Mouse (Mus musculus) intestine, embryonic 16.5 days (tissue): ENCODE measurements at regions not wholly inside any gene's neighbourhood (a gene's known extent, or its start where the extent isn't known, plus 50 kb on each side); places are given as distances from the start of the nearest gene placed in this dataset.

Source experiments
- ATAC-seq: fragments of 200-750 bp; cut with Nextera tagmentation; 2 replicates; pipeline ENCODE4 v1.8.0; 2017; ENCODE audit warnings: moderate TSS enrichment, moderate library complexity
- H3K27ac ChIP-seq: fragments of 300-500 bp; sonication (generic); 2 replicates; pipeline ENCODE4 v1.5.1; 2014; ENCODE audit warnings: mild to moderate bottlenecking, low read length
- H3K27me3 ChIP-seq: fragments of 300-500 bp; sonication (generic); replicated peaks from 2 replicates; pipeline ENCODE4 v1.6.1; 2014; ENCODE audit warnings: low read length, control low read depth, mixed read lengths; ENCODE audit not compliant: control insufficient read depth, insufficient read depth
- H3K36me3 ChIP-seq: fragments of 300-500 bp; sonication (generic); 2 replicates; pipeline ENCODE4 v1.6.1; 2014; ENCODE audit warnings: low read length, control low read depth; ENCODE audit not compliant: control insufficient read depth, insufficient read depth
- H3K4me1 ChIP-seq: fragments of 300-500 bp; sonication (generic); 2 replicates; pipeline ENCODE4 v1.6.1; 2014; ENCODE audit warnings: low read length, control low read depth, mixed read lengths; ENCODE audit not compliant: control insufficient read depth, insufficient read depth
- H3K4me2 ChIP-seq: fragments of 300-500 bp; sonication (generic); 2 replicates; pipeline ENCODE4 v1.6.1; 2014; ENCODE audit warnings: low read depth, low read length, control low read depth
- H3K4me3 ChIP-seq: fragments of 300-500 bp; sonication (generic); 2 replicates; pipeline ENCODE4 v1.5.1; 2014; ENCODE audit warnings: mild to moderate bottlenecking, low read length
- H3K9ac ChIP-seq: fragments of 300-500 bp; sonication (generic); 2 replicates; pipeline ENCODE4 v1.6.1; 2014; ENCODE audit warnings: low read depth, low read length
- H3K9me3 ChIP-seq: fragments of 300-500 bp; sonication (generic); 2 replicates; pipeline ENCODE4 v1.6.1; 2016; ENCODE audit warnings: low read length, control low read depth; ENCODE audit not compliant: control insufficient read depth
- WGBS: fragments of 180-500 bp; shearing (Covaris S2); extraction: QIAGEN DNeasy Blood & Tissue Kit; methylation state at CpG from one replicate; pipeline ENCODE4 v1.1.7; 2014; 5-methylcytosine and 5-hydroxymethylcytosine counted together

- Histone ChIP-seq H3K9me3 (no peaks in the 10 kb centered on the region), H3K4me3 (no peak overlapping the region), H3K36me3 (no peaks in the 10 kb centered on the region), H3K4me1 (no peaks in the 10 kb centered on the region), H3K4me2 (no peak overlapping the region), H3K27ac (no peak overlapping the region), H3K27me3 (no peaks in the 10 kb centered on the region), H3K9ac (no peak overlapping the region)
- WGBS, result 86% methylated on average over 3 of the region's 3 CpGs
- peak; percentile 53; the same call in 1 of the 2 replicates for ATAC-seq
Measured at GRCm38 (mm10) chr13:60237091-60237490, 59.9 kb upstream of the Gas1 start.

DNA sequence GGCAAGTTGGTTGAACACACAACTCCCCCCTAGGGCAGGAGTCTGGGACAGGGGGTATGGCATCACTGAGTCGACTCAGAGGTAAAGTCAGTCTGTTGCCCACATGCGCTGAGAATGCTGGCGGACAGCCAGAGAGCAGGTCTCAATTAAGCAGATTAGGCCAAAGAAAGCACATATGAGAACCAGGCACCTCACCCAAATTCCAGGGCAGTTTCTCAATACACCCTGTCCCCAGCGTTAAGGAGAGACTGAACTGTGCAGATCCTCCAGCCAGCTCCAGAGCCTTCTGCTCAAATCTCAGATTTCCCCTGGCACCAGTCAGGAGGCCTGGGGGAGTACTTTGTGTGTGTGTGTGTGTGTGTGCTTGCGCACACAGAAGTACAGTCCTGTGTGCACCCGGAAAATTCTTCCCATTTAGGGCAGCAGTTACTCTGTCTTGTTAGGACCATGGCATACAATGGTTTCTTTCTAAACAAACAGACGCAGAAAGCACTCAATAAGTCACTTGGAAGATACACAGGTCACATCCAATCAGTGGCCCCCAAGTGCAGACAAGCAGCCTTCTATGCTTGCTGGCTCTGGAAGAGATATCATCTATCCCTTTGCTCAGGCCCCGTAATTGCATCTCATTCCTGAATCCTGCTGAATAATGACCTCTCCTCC, 65.4 kb upstream of the Gas1 start:
- ATAC-seq, result peak; percentile 71; the same call in 1 of the 2 replicates
- Histone ChIP-seq H3K9ac (no peak overlapping the region), H3K27me3 (no peaks in the 10 kb centered on the region), H3K4me2 (no peak overlapping the region), H3K4me1 (peaks cover 5% of the 10 kb centered on the region; the same call in 1 of the 2 replicates), H3K27ac (peak overlapping the region; percentile 54), H3K9me3 (no peaks in the 10 kb centered on the region), H3K36me3 (no peaks in the 10 kb centered on the region), H3K4me3 (no peak overlapping the region)
- 40% methylated on average over 8 of the region's 8 CpGs for WGBS

DNA sequence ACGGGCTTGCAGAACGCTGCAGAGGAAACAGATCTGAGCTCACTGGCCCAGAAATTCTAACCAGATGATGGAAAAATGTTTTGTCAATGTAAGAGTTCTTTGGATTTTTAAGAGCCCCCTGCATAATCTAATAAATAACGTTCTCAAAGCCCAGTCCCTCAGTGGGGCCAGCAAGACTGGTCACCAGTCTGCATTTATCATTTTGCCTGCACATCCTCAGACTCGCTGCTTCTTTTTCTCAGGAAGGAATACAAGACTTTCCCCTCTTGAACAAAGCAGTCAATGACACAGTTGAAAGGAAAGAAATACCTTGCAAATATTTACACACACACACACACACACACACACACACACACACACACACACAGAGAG, 65.9 kb upstream of the Gas1 start:
- H3K9ac ChIP-seq, result no peak overlapping the region
- H3K9me3 ChIP-seq, result no peaks in the 10 kb centered on the region
- peak; percentile 26; the same call in 1 of the 2 replicates for ATAC-seq
- no peaks in the 10 kb centered on the region for H3K27me3 ChIP-seq
- H3K27ac ChIP-seq, result peak overlapping the region; percentile 54; the same call in 1 of the 2 replicates
- H3K4me2 ChIP-seq, result no peak overlapping the region
- H3K4me1 ChIP-seq, result peaks cover 5% of the 10 kb centered on the region; the same call in 1 of the 2 replicates
- H3K36me3 ChIP-seq, result no peaks in the 10 kb centered on the region
- WGBS, result 18% methylated on average over 4 of the region's 4 CpGs
- no peak overlapping the region for H3K4me3 ChIP-seq

DNA sequence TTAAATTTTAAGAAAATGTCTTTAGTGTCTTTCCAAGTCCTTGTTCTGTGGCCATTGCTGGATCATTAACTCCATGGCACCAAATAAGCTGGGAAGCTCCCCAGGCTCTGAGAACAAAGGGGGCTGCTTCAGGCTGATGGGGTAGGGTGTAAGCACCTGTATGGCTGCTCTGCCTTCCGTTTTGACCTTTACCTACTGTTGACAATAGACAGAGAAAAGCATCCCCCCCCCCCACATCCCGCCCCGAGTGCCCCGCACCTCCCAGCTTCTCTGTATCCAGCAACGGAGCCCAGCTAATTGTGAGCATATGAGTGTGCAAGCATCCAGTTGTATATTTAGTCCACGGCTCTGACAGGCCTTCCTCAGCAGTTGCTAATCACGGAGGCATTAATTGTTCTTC, 78.0 kb upstream of the Gas1 start:
- no peak for ATAC-seq
- Histone ChIP-seq H3K4me1 (no peaks in the 10 kb centered on the region), H3K27me3 (no peaks in the 10 kb centered on the region), H3K27ac (0 out of 2 replicates have a peak overlapping the region, but pooled peaks have one; percentile 19), H3K4me2 (no peak overlapping the region), H3K9ac (no peak overlapping the region), H3K4me3 (no peak overlapping the region), H3K36me3 (no peaks in the 10 kb centered on the region), H3K9me3 (no peaks in the 10 kb centered on the region)
- 55% methylated on average over 7 of the region's 7 CpGs for WGBS

GRCm38 (mm10) chr13:60255715-60256114, 78.5 kb upstream of the Gas1 start:
- Histone ChIP-seq H3K4me1 (no peaks in the 10 kb centered on the region), H3K27me3 (no peaks in the 10 kb centered on the region), H3K27ac (peak overlapping the region; percentile 25; the same call in 1 of the 2 replicates), H3K9ac (no peak overlapping the region), H3K36me3 (no peaks in the 10 kb centered on the region), H3K9me3 (no peaks in the 10 kb centered on the region), H3K4me2 (no peak overlapping the region), H3K4me3 (no peak overlapping the region)
- WGBS, result 27% methylated on average over 7 of the region's 7 CpGs
- ATAC-seq, result peak; percentile 59; the same call in 1 of the 2 replicates

DNA sequence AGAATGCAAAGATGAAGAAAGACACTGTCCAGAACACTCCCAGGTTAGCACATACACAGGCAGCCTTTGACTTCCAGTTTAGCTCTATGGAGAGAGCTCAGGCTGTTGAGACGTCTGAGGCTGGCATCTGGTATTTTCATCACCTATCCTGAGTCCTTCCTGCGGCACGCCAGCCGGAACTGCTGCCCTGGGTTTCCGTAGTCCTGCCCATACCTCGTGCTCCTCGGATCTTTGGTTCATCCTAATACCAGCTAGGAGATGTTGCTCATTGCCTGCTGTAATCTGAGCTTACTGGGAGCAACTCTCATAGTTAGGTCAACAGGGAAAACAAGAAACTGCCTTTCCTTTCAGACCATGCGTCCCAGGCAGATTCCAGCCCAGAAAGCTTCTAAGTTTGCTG, 79.8 kb upstream of the Gas1 start:
- peaks cover 4% of the 10 kb centered on the region; the same call in 1 of the 2 replicates for H3K4me1 ChIP-seq
- no peak for ATAC-seq
- H3K27ac ChIP-seq, result no peak overlapping the region
- no peaks in the 10 kb centered on the region for H3K36me3 ChIP-seq
- no peak overlapping the region for H3K4me2 ChIP-seq
- no peak overlapping the region for H3K4me3 ChIP-seq
- no peaks in the 10 kb centered on the region for H3K9me3 ChIP-seq
- H3K9ac ChIP-seq, result no peak overlapping the region
- H3K27me3 ChIP-seq, result no peaks in the 10 kb centered on the region
- 56% methylated on average over 8 of the region's 8 CpGs for WGBS

GRCm38 (mm10) chr13:60257878-60258277, 80.7 kb upstream of the Gas1 start:
- WGBS, result 36% methylated on average over 3 of the region's 3 CpGs
- Histone ChIP-seq H3K4me1 (peaks cover 4% of the 10 kb centered on the region; the same call in 1 of the 2 replicates), H3K27ac (no peak overlapping the region)

DNA sequence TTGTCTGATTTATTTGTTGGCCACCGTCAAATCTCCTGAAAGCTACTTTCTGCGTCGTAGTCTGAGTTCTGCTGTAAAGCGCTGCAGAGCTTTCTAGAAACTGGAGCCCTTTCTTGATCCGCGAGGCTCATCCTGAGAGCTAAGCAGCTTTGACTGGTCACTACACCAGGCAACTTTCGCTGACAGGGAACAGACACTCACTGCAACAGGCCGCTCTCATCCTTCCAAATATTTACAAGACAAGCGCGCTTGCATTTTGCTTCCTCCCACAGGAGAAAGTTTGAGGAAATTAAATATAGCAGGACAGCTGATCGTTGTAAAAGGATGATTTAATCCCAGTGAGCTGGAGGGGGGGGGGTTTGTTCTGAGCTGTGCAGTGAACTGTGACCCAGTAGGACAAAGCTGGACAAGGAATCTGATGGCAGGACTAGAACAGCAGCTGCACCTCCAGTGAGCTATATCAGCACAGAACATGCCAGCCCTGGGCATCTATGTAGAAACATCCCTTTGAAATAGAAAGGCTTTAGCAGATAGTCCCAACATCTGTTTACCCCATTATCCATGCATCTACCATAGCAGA, 85.4 kb upstream of the Gas1 start:
- H3K4me1 ChIP-seq, result peaks cover 4% of the 10 kb centered on the region; the same call in 1 of the 2 replicates
- no peaks in the 10 kb centered on the region for H3K9me3 ChIP-seq
- no peaks in the 10 kb centered on the region for H3K36me3 ChIP-seq
- whole genome bisulfite sequencing, result 44% methylated on average over 11 of the region's 11 CpGs
- no peak overlapping the region for H3K4me3 ChIP-seq
- no peak overlapping the region for H3K9ac ChIP-seq
- H3K4me2 ChIP-seq, result no peak overlapping the region
- H3K27me3 ChIP-seq, result no peaks in the 10 kb centered on the region
- ATAC-seq, result peak; percentile 82
- peak overlapping the region; percentile 47 for H3K27ac ChIP-seq

More at GRCm38 (mm10) chr13:60257878-60258277, 80.7 kb upstream of the Gas1 start:
- Histone ChIP-seq H3K4me2 (no peak overlapping the region), H3K4me3 (no peak overlapping the region), H3K27me3 (no peaks in the 10 kb centered on the region), H3K9ac (no peak overlapping the region), H3K36me3 (no peaks in the 10 kb centered on the region), H3K9me3 (no peaks in the 10 kb centered on the region)
- ATAC-seq, result no peak

GRCm38 (mm10) chr13:60264504-60264903, 87.3 kb upstream of the Gas1 start:
- H3K36me3 ChIP-seq, result no peaks in the 10 kb centered on the region
- H3K27ac ChIP-seq, result no peak overlapping the region
- no peak for ATAC-seq
- no peak overlapping the region for H3K4me2 ChIP-seq
- H3K9me3 ChIP-seq, result no peaks in the 10 kb centered on the region
- no peak overlapping the region for H3K9ac ChIP-seq
- peaks cover 8% of the 10 kb centered on the region for H3K4me1 ChIP-seq
- 96% methylated on average over 4 of the region's 4 CpGs for WGBS
- H3K27me3 ChIP-seq, result no peaks in the 10 kb centered on the region
- H3K4me3 ChIP-seq, result no peak overlapping the region
